Mouse (Mus musculus) E14TG2a.4 (cell line): Measurements from ENCODE around the gene Arel1.

Experiments used
- CTCF ChIP-seq: conservative IDR thresholded peaks from 2 replicates; pipeline ENCODE4 v1.5.1; 2014; ENCODE audit warnings: low read length
- NANOG ChIP-seq: IDR thresholded peaks from 2 replicates; pipeline ENCODE4 v1.6.1; 2014; ENCODE audit warnings: borderline replicate concordance, low read length, mixed read lengths
- POU5F1 ChIP-seq: IDR thresholded peaks from 2 replicates; pipeline ENCODE4 v1.6.1; 2014; ENCODE audit warnings: low read length, borderline replicate concordance

GRCm38 (mm10) chr12:84926542-84926941 lies 44.2 kb downstream of the Arel1 start:
- no peak for TF ChIP-seq CTCF
- TF ChIP-seq POU5F1, result no peak
- no peak for TF ChIP-seq NANOG
